Mouse (Mus musculus) sigmoid colon, adult 10 weeks (tissue): ENCODE data around the gene Nr2f6. TPM values are rescaled to one million over a fixed set of nuclear protein-coding genes. Genes with fewer than 3 reads are reported as not detected.

Experiments
- polyA plus RNA-seq: library from polyadenylated mRNA; stranded (reverse); fragments of 350-450 nt; fragmentation: Illumina TruSeq; extraction: RNeasy Lipid Tissue Mini Kit (QIAGEN cat#74804); gene quantifications from one replicate; pipeline ENCODE4 v1.2.3, GENCODE M21; 2014; ENCODE audit warnings: low read depth, low replicate concordance

Gene Nr2f6
- 3.3 TPM for polyA plus RNA-seq

DNA sequence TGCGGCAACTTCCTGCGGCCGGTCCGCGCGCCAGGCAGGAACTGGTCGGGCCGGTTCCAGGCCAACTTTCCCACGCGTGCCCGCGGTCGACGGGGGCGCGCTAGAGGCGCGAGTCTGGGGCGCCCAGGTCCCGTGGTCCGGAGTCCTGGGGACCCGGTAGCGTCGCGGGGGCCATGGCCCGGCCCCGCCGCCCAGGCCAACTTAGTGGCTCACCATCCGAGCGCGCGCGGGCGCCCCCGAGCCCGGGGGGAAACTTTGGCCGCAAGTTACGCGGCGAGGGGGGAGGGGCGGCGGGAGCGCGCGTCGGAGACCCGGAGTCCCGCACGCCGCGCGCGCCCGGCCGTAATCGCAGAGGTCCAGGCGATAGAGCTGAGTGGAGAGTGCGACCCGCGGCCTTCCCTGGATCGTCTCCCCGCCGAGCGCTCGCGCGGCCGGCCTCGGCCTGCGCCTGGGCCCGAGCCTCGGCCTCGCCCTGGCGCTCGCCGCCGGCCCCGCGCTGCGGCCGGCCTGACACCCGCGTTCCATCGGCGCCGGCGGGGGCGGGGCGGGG, at the start of gene Nr2f6:
TSS of gene Nr2f6 (minus strand) at position 540 of the 550 bp plus-strand sequence.

DNA sequence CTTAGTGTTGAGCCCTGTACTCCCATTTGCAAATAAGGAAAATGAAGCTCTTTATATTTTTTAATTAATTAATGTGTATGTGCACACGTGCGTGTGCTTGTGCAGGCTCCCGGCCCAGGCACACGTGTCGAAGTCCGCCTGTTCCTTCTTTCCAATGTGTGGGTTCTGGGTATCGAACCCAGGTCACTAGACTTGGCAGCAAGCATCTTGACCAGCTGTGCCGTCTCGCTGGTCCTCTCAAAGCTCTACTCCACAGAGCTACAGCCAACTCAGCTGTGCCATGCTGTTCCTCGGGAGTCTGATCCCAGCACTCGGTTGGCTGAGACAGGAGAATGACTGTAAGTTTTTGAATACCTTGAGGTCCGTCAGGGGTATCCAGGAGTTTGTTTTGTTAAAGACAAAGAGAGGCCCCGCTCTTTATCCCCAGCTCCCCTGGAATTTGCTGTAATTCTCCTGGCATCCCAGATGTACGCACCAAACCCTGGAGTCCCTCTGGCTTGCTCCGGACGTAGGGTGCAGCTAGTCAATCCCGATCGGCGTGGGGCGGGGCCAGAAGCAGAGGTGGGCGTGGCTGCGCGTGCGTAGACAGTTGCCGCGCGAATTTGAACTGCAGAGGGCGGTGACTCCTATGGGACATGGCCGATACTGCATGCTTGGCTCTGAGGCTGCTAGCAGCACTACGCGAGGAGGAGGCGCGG, 23.8 kb upstream of the Nr2f6 start, which contains the start of gene Ankle1:
TSS of gene Ankle1 (plus strand) at position 610 of the 698 bp plus-strand sequence.

DNA sequence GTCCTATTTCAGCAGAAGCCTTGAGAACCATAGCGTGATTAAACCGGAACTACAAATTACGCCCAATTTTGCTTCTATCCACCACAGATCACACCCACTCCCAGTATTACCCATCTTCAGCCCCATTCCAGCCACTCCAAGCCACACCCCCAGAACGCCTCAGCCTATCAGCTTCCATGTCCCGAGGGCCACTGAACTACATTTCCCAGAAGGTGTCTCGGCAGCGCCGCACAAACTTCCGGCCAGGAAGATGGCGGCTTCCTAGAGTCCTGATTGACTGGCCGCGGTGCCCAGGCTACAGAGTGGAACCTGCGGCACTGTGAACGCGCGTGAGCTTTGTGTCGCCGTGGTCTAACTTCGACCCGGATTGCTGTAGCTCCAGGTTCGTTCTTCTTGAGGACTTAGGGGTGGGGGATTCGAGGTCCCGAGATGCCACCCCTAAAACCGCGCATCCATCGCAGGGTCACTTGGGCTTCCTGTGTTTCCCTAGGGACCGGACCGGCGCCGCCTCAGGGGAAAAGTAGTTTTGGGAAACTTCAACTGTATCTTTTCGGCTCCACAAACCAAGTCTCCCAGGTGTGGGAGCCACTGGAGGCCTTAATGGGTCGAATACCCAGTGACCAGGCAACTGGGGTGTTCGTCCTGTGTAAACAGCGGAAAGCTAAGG, 15.0 kb upstream of the Nr2f6 start, which contains the start of gene Babam1:
TSS of gene Babam1 (plus strand) at position 223 of the 667 bp plus-strand sequence.

DNA sequence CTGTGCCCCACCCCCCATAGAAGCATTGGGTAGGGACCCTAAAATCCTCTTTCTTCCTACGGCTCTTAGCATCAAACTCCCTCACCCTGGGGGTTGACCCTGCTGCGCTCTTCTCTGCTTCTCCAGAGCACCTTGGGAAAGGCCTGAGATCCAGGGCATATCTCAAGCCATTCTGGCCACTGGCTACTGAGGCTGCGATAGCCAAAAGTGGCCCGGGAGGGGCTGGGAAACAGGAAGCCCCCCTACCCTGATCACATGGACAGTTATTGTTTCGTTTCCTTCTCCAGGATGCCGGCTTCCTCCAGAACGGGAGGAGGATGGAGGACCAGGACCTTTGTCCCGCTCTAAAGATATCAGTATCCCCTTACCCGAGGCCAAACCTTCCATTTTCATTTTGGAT, 13.9 kb upstream of the Nr2f6 start, which contains the start of gene Ushbp1:
TSS of gene Ushbp1 (minus strand) at position 174 of the 400 bp plus-strand sequence.

DNA sequence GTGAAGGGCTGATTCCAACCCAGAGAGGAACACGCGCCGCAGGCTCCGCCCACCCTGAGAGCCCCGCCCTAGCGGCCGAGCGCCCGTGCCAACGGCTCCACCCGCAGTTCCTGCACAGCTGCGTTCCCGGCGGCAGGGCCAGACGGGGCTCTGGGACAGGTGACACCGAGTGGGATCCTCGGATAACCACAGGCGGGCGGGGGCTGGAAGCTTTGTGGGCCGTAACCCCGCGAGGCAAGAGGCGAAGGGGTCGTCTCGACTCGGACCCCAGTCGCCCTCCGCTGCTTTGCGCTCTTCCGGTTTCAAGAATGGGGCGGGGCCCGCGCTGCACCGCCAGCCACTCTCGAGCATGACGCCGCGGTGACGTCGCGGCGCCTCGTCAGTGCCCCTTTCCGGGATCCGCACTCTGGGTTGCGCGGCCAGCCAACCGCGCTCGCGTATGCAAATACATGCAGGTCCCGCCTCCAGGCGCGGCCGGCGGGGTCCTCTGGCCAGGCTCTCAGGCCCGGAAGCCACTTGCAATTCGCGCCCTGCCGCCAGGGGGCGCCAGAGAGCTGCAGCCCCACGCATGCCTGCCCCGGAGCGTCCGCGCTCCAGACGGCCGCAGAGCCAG, 10.4 kb downstream of the Nr2f6 start, which contains the start of gene Ocel1:
TSS of gene Ocel1 (plus strand) at position 63 of the 613 bp plus-strand sequence.

DNA sequence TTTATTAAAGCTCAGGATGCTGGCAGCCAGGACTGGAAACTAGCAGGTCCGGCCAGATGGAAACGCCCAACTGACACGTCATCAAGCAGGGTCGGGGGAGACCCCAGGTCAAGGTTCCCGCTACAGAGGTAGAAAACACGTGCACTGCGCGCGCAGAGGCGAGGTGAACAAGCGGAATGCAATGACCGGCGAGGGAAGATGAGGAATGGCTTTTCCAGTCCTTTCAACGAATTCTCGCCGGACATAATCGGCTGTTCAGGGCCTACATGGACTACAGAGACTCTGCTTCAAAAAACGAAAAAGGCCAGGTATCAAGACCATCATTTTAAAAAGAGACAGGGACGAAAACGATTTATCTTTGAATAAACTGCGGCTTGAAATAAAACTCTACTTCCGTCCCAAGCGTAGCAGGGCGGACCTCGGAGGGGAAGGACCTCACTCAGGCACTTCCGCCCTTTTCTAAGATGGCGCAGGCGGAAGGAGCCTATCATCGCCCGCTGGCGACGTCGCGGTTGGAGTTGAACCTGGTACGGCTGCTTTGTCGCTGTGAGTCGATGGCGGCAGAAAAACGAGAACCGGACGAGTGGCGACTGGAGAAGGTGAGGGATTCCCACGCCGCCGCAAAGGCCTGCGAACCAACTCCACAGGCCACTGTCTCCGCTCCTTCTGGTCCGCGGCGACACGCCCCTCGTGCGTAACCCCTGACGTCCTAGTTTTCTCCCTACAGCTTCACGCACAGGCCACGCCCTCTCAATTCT, 14.8 kb downstream of the Nr2f6 start, which contains the start of gene Use1:
TSS of gene Use1 (plus strand) at position 78 of the 758 bp plus-strand sequence.

Other genes starting within 250 kb of the Nr2f6 start
- gene Myo9b, start 109.2 kb downstream of the Nr2f6 start, polyA plus RNA-seq, result 3.0 TPM
- gene Haus8, start 109.0 kb downstream of the Nr2f6 start, polyA plus RNA-seq, result 5.1 TPM
- 3.3 TPM for gene Use1, start 15.1 kb downstream of the Nr2f6 start, polyA plus RNA-seq
- gene Ocel1, start 10.7 kb downstream of the Nr2f6 start, polyA plus RNA-seq, result 4.4 TPM
- 1.1 TPM for gene Ushbp1, start 13.8 kb upstream of the Nr2f6 start, polyA plus RNA-seq
- gene Babam1, start 14.9 kb upstream of the Nr2f6 start, polyA plus RNA-seq, result 9.8 TPM
- 1.8 TPM for gene Ankle1, start 24.1 kb upstream of the Nr2f6 start, polyA plus RNA-seq
- gene Abhd8, start 81.7 kb upstream of the Nr2f6 start, polyA plus RNA-seq, result 0.32 TPM
- 8.3 TPM for gene Mrpl34, start 83.0 kb upstream of the Nr2f6 start, polyA plus RNA-seq
- gene Dda1, start 87.2 kb upstream of the Nr2f6 start, polyA plus RNA-seq, result 2.8 TPM
- gene Ano8, start 104.0 kb upstream of the Nr2f6 start, polyA plus RNA-seq, result 2.6 TPM
- 2.2 TPM for gene Gtpbp3, start 106.1 kb upstream of the Nr2f6 start, polyA plus RNA-seq
- 2.2 TPM for gene Plvap, start 129.8 kb upstream of the Nr2f6 start, polyA plus RNA-seq
- gene Ccdc194, start 143.8 kb upstream of the Nr2f6 start, polyA plus RNA-seq, result not detected
- gene Bst2, start 155.5 kb upstream of the Nr2f6 start, polyA plus RNA-seq, result 1.5 TPM
- gene Mvb12a, start 161.0 kb upstream of the Nr2f6 start, polyA plus RNA-seq, result 3.3 TPM
- gene Tmem221, start 176.9 kb upstream of the Nr2f6 start, polyA plus RNA-seq, result not detected
- gene Nxnl1, start 184.6 kb upstream of the Nr2f6 start, polyA plus RNA-seq, result not detected
- gene Slc27a1, start 186.9 kb upstream of the Nr2f6 start, polyA plus RNA-seq, result 2.5 TPM
- 0.76 TPM for gene Pgls, start 210.2 kb upstream of the Nr2f6 start, polyA plus RNA-seq
- 1.0 TPM for gene Fam129c, start 215.7 kb upstream of the Nr2f6 start, polyA plus RNA-seq
- 44.9 TPM for gene Colgalt1, start 229.0 kb upstream of the Nr2f6 start, polyA plus RNA-seq